Mouse (Mus musculus) liver, postnatal 0 days (tissue): ENCODE measurements around the gene Cdh23. TPM values are rescaled to one million over a fixed set of nuclear protein-coding genes. Genes with fewer than 3 reads are reported as not detected.

Source experiments
- ATAC-seq: fragments of 200-750 bp; cut with Nextera tagmentation; 2 replicates; pipeline ENCODE4 v1.8.0; 2017; ENCODE audit warnings: mild to moderate bottlenecking, moderate library complexity
- DNase-seq: peaks from one replicate; pipeline ENCODE4 v3.0.0-alpha.2; 2016
- H3K27ac ChIP-seq: fragments of 300-500 bp; sonication (generic); 2 replicates; pipeline ENCODE4 v1.5.1; 2014; ENCODE audit warnings: antibody characterized with exemption, moderate library complexity, mild to moderate bottlenecking, low read depth
- H3K27me3 ChIP-seq: fragments of 300-500 bp; sonication (generic); 2 replicates; pipeline ENCODE4 v1.6.1; 2014; ENCODE audit warnings: low read length, control low read depth, mixed read lengths; ENCODE audit not compliant: insufficient read depth
- H3K36me3 ChIP-seq: fragments of 300-500 bp; sonication (generic); replicated peaks from 2 replicates; pipeline ENCODE4 v1.6.1; 2014; ENCODE audit warnings: mild to moderate bottlenecking, control low read depth, low read length, moderate library complexity, mixed read lengths; ENCODE audit not compliant: insufficient read depth
- H3K4me1 ChIP-seq: fragments of 300-500 bp; sonication (generic); 2 replicates; pipeline ENCODE4 v1.6.1; 2014; ENCODE audit warnings: antibody characterized with exemption, mild to moderate bottlenecking, control low read depth; ENCODE audit not compliant: insufficient read depth
- H3K4me2 ChIP-seq: fragments of 300-500 bp; sonication (generic); 2 replicates; pipeline ENCODE4 v1.6.1; 2014; ENCODE audit warnings: low read depth, mild to moderate bottlenecking, low read length, moderate library complexity, mixed read lengths
- H3K4me3 ChIP-seq: fragments of 300-500 bp; sonication (generic); 2 replicates; pipeline ENCODE4 v1.5.1; 2014; ENCODE audit warnings: low read depth, low read length
- H3K9ac ChIP-seq: fragments of 300-500 bp; sonication (generic); replicated peaks from 2 replicates; pipeline ENCODE4 v1.6.1; 2014; ENCODE audit warnings: mild to moderate bottlenecking, moderate library complexity
- H3K9me3 ChIP-seq: fragments of 300-500 bp; sonication (generic); 2 replicates; pipeline ENCODE4 v1.6.1; 2016; ENCODE audit warnings: mild to moderate bottlenecking, control low read depth, low read length, mixed read lengths
- CTCF ChIP-seq: sonication (generic); IDR thresholded peaks from 2 replicates; pipeline ENCODE4 v1.5.1; 2016; ENCODE audit warnings: antibody characterized with exemption, low read depth
- EP300 ChIP-seq: IDR thresholded peaks from 2 replicates; pipeline ENCODE4 v1.6.1; 2016; ENCODE audit warnings: antibody characterized with exemption, low read depth, mild to moderate bottlenecking
- WGBS: fragments of 180-500 bp; shearing (Covaris S2); extraction: QIAGEN DNeasy Blood & Tissue Kit; methylation state at CpG from one replicate; pipeline ENCODE4 v1.1.7; 2014; ENCODE audit not compliant: insufficient replicate concordance; 5-methylcytosine and 5-hydroxymethylcytosine counted together
- polyA plus RNA-seq: library from polyadenylated mRNA; unstranded; fragments of >200 nt; fragmentation: Nextera tagmentation; extraction: Ambion mirVana; gene quantifications from 2 replicates; pipeline ENCODE4 v1.2.1, GENCODE M21; 2015

Cdh23 gene
- polyA plus RNA-seq, 1 experiment from 2014 or later = 0.28 TPM

DNA sequence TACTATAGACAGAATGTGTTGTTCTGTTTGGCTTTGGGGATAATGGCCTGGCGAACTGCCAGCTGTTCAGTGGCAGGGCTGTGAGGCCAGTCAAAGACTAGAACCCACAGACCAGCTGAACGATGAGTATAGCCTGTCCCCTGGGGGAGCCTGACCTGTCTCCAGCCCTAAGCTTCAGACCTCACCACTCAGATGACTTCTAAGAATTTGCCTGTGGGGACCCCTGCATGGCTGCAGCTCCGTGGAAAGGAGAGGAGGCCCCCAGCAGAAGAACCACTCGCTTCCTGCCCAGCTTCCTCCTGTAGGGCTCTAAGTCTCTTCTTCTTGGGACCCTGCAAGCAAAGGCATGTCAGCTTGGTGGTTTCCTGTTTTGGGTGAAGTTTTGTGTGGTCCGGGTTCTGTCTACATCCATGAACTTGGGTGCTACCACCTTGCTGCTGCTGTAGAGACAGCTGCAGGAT is 325.7 kb downstream of the Cdh23 start:
- peak overlapping the region; percentile 27 for H3K4me2 ChIP-seq
- no peak overlapping the region for H3K4me3 ChIP-seq
- 26% methylated on average over 5 of the region's 5 CpGs for WGBS
- ATAC-seq = peak; percentile 40; the same call in 1 of the 2 replicates
- H3K27me3 ChIP-seq = no peaks in the 10 kb centered on the region
- DNase-seq = peak; percentile 48
- H3K9me3 ChIP-seq = no peaks in the 10 kb centered on the region
- TF ChIP-seq CTCF (no peak), EP300 (no peak)
- H3K4me1 ChIP-seq = peaks cover 35% of the 10 kb centered on the region
- peak overlapping the region; percentile 72 for H3K27ac ChIP-seq
- peaks cover 7% of the 10 kb centered on the region; the same call in 1 of the 2 replicates for H3K36me3 ChIP-seq
- no peak overlapping the region for H3K9ac ChIP-seq

GRCm38 (mm10) chr10:60370098-60370497 is 326.2 kb downstream of the Cdh23 start:
- WGBS = 90% methylated on average over 2 of the region's 2 CpGs
- Histone ChIP-seq H3K4me1 (peaks cover 35% of the 10 kb centered on the region), H3K9ac (no peak overlapping the region), H3K4me3 (no peak overlapping the region), H3K4me2 (no peak overlapping the region), H3K9me3 (no peaks in the 10 kb centered on the region), H3K27ac (peak overlapping the region; percentile 72; the same call in 1 of the 2 replicates), H3K36me3 (peaks cover 7% of the 10 kb centered on the region; the same call in 1 of the 2 replicates), H3K27me3 (no peaks in the 10 kb centered on the region)
- no peak for DNase-seq
- TF ChIP-seq CTCF = no peak
- TF ChIP-seq EP300 = no peak
- ATAC-seq = no peak

DNA sequence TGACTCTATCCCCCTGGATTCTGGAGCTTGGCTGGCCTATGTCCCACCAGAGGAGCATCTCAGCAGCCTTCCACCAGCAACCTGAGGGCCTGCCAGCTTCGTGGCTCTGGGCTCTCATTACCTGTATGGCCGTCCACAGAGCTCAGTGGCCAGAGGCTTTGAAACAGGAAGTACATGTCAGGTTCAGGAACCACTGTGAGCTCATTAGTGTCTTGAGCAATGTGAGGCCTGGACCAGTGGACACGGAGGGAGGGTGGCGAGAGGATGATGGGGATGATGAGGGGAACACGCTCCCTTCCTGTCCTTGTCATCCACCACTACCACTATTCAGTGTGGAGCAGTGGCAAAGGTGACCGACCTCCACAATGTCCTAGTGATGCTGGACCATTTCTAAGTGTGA is 326.9 kb downstream of the Cdh23 start:
- TF ChIP-seq EP300 (no peak), CTCF (no peak)
- DNase-seq = no peak
- Histone ChIP-seq H3K27me3 (no peaks in the 10 kb centered on the region), H3K36me3 (peaks cover 7% of the 10 kb centered on the region; the same call in 1 of the 2 replicates), H3K9me3 (no peaks in the 10 kb centered on the region), H3K9ac (no peak overlapping the region), H3K4me1 (peaks cover 35% of the 10 kb centered on the region), H3K4me3 (no peak overlapping the region), H3K4me2 (no peak overlapping the region), H3K27ac (peak overlapping the region; percentile 16; the same call in 1 of the 2 replicates)
- ATAC-seq = no peak
- 67% methylated on average over 6 of the region's 6 CpGs for WGBS

DNA sequence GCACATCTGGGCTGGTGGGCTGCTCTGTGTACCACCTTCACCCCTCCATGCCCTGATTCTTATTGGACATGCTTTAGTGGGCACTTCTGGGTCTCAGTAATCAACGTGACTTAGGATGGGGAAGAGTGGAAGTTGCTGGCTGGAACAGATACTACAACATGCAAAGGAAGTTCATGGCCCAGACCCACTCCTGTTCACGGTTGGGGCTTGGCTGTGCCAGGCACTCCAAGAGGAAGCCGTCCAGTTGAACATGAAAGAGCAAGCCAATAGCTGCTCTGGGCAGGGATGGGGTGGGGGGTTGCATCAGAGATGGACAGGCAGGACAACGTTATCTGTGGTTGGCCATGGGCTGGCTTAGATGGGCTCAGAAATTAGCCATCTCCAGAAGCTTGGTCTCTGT is 328.4 kb downstream of the Cdh23 start:
- ATAC-seq (no peak), DNase-seq (no peak)
- Histone ChIP-seq H3K27ac (peak overlapping the region; percentile 48; the same call in 1 of the 2 replicates), H3K4me1 (peaks cover 32% of the 10 kb centered on the region), H3K4me2 (no peak overlapping the region), H3K4me3 (no peak overlapping the region), H3K9me3 (no peaks in the 10 kb centered on the region), H3K36me3 (peaks cover 9% of the 10 kb centered on the region; the same call in 1 of the 2 replicates), H3K27me3 (no peaks in the 10 kb centered on the region), H3K9ac (no peak overlapping the region)
- 28% methylated on average over 4 of the region's 4 CpGs for WGBS
- TF ChIP-seq CTCF (no peak), EP300 (no peak)

GRCm38 (mm10) chr10:60367145-60367544 is 329.1 kb downstream of the Cdh23 start:
- Histone ChIP-seq H3K9me3 (no peaks in the 10 kb centered on the region), H3K4me1 (peaks cover 32% of the 10 kb centered on the region), H3K4me2 (no peak overlapping the region), H3K27ac (peak overlapping the region; percentile 48; the same call in 1 of the 2 replicates), H3K4me3 (no peak overlapping the region), H3K27me3 (no peaks in the 10 kb centered on the region), H3K9ac (no peak overlapping the region), H3K36me3 (peaks cover 9% of the 10 kb centered on the region; the same call in 1 of the 2 replicates)
- 30% methylated on average over 2 of the region's 2 CpGs for WGBS
- DNase-seq (no peak), ATAC-seq (0 out of 2 replicates have a peak, but pooled peaks have one; percentile 18)
- TF ChIP-seq EP300 (no peak), CTCF (no peak)

DNA sequence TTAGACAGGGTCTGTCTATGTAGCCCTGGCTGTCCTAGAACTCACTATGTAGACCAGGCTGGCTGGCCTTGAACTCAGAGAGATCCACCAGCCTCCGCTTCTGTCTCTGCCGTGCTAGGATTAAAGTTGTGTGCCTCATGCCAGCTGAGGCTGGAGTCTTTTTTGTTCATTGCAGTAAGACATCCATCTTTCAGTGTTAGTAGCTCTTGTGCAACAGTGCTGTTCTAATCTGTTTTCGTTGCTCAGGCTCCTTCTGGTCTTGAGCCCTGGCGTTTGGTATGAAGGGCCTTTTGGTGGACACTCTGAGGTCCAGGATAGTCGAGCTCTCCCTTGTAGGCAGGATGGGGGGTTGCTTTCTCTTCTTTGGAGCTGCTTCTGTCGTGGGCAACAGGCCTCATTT is 332.9 kb downstream of the Cdh23 start:
- H3K4me3 ChIP-seq = no peak overlapping the region
- peaks cover 15% of the 10 kb centered on the region for H3K4me1 ChIP-seq
- no peak for TF ChIP-seq EP300
- no peak for TF ChIP-seq CTCF
- H3K36me3 ChIP-seq = peaks cover 8% of the 10 kb centered on the region; the same call in 1 of the 2 replicates
- H3K4me2 ChIP-seq = no peak overlapping the region
- no peak overlapping the region for H3K9ac ChIP-seq
- no peak overlapping the region for H3K27ac ChIP-seq
- 65% methylated on average over 6 of the region's 6 CpGs for WGBS
- H3K27me3 ChIP-seq = no peaks in the 10 kb centered on the region
- DNase-seq (no peak), ATAC-seq (no peak)
- H3K9me3 ChIP-seq = no peaks in the 10 kb centered on the region
